2 mouse cellular contexts compared by ENCODE assay signal in the genomic region with DNA sequence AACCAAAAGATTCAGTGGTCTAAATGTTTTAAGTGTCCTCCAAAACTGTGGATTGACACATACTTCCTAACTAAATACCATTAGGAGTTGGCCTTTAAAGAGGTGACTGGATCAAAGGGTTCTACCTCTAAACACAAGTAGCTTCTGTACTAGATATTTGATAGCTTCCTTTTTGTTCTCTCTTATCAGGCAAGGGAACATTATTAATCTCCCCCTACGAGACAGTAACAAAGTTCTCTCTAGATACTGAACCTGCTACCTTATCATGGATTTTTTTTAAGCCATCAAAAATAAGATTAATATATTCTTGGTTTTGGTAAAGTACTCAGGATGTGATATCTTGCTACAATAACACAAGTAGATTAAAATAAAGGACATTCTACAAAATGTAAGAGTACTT.
TF ChIP-seq lines count a peak whose summit lies in the region.

No protein-coding gene starts in this region.

TF ChIP-seq in CH12.LX, 34 proteins besides CTCF, POLR2A, EP300 and RAD21 (continued from another document):
- TF ChIP-seq MAX (IDR thresholded peaks at IDR 0.05; ENCODE audit: low read length) (no peak), RCOR1 (conservative IDR thresholded peaks at IDR 0.05; ENCODE audit: low read depth, low read length) (no peak), IRF4 (IDR thresholded peaks at IDR 0.05; ENCODE audit: low read depth, low read length) (no peak), HCFC1 (IDR thresholded peaks at IDR 0.05; ENCODE audit: low read depth, low read length) (no peak), MAFK (IDR thresholded peaks at IDR 0.05; ENCODE audit: insufficient replicate concordance, low read length) (no peak), BHLHE40 (IDR thresholded peaks at IDR 0.05; ENCODE audit: low read depth, low read length) (no peak), USF1 (IDR thresholded peaks at IDR 0.05; ENCODE audit: low read depth, low read length) (no peak), SMC3 (IDR thresholded peaks at IDR 0.05; ENCODE audit: low read depth, low read length) (no peak), E2F4 (IDR thresholded peaks at IDR 0.05; ENCODE audit: insufficient replicate concordance, low read depth, low read length) (no peak), ZC3H11A (IDR thresholded peaks at IDR 0.05; ENCODE audit: low read depth, low read length) (no peak), GABPA (IDR thresholded peaks at IDR 0.05; ENCODE audit: insufficient replicate concordance, low read depth, low read length) (no peak), ZKSCAN1 (IDR thresholded peaks at IDR 0.05; ENCODE audit: borderline replicate concordance, low read depth, low read length) (no peak), POLR2AphosphoS2 (IDR thresholded peaks at IDR 0.05; ENCODE audit: low read depth, low read length) (no peak), USF2 (conservative IDR thresholded peaks at IDR 0.05; ENCODE audit: low read depth, low read length) (no peak), JUND (conservative IDR thresholded peaks at IDR 0.05; ENCODE audit: low read depth, low read length) (no peak), JUN (IDR thresholded peaks at IDR 0.05; ENCODE audit: insufficient read depth, low read depth, low read length) (no peak)

TF ChIP-seq in MEL, 35 proteins besides CTCF, POLR2A, EP300 and RAD21 (continued from another document):
- TF ChIP-seq E2F4 (IDR thresholded peaks at IDR 0.05; ENCODE audit: borderline replicate concordance, low read depth, low read length) (no peak), ETS1 (IDR thresholded peaks at IDR 0.05; ENCODE audit: low read depth, low read length) (peak; percentile 33; the same call in 1 of the 2 replicates), GATA1 (IDR thresholded peaks at IDR 0.05; ENCODE audit: low read depth, low read length) (peak; percentile 80; the same call in 1 of the 2 replicates), SIN3A (IDR thresholded peaks at IDR 0.05; ENCODE audit: low read length) (peak; percentile 65)
TF ChIP-seq in MEL: peak in this region for 4.
